Mouse (Mus musculus) limb, embryonic 15.5 days (tissue): ENCODE results near the gene Csf3. TPM values are rescaled to one million over a fixed set of nuclear protein-coding genes. Genes with fewer than 3 reads are reported as not detected.
"Not testable (repeated sequence)": the region's sequence is repeated elsewhere in the genome, so short reads cannot be mapped to it uniquely, and the experiment has no call there.

Source experiments
- ATAC-seq: fragments of 200-750 bp; cut with Nextera tagmentation; 2 replicates; pipeline ENCODE4 v1.8.0; 2017; ENCODE audit warnings: low read depth, moderate TSS enrichment; ENCODE audit not compliant: insufficient number of reproducible peaks, low FRiP score, low TSS enrichment
- H3K27ac ChIP-seq: fragments of 300-500 bp; sonication (generic); 2 replicates; pipeline ENCODE4 v1.5.1; 2015; ENCODE audit warnings: moderate library complexity, mild to moderate bottlenecking, inconsistent platforms
- H3K27me3 ChIP-seq: fragments of 300-500 bp; sonication (generic); 2 replicates; pipeline ENCODE4 v1.6.1; 2015; ENCODE audit warnings: inconsistent platforms
- H3K36me3 ChIP-seq: fragments of 300-500 bp; sonication (generic); 2 replicates; pipeline ENCODE4 v1.6.1; 2015; ENCODE audit warnings: inconsistent platforms
- H3K4me1 ChIP-seq: fragments of 300-500 bp; sonication (generic); 2 replicates; pipeline ENCODE4 v1.6.1; 2015; ENCODE audit warnings: inconsistent platforms
- H3K4me2 ChIP-seq: fragments of 300-500 bp; sonication (generic); 2 replicates; pipeline ENCODE4 v1.6.1; 2015; ENCODE audit warnings: mild to moderate bottlenecking, inconsistent platforms
- H3K4me3 ChIP-seq: fragments of 300-500 bp; sonication (generic); 2 replicates; pipeline ENCODE4 v1.5.1; 2015; ENCODE audit warnings: mild to moderate bottlenecking, inconsistent platforms
- H3K9ac ChIP-seq: fragments of 300-500 bp; sonication (generic); 2 replicates; pipeline ENCODE4 v1.6.1; 2015; ENCODE audit warnings: inconsistent platforms
- H3K9me3 ChIP-seq: fragments of 300-500 bp; sonication (generic); 2 replicates; pipeline ENCODE4 v1.6.1; 2016; ENCODE audit warnings: inconsistent platforms
- WGBS: fragments of 180-500 bp; shearing (Covaris S2); methylation state at CpG from one replicate; pipeline ENCODE4 v1.1.7; 2015; 5-methylcytosine and 5-hydroxymethylcytosine counted together
- polyA plus RNA-seq: library from polyadenylated mRNA; unstranded; fragments of >200 nt; fragmentation: Nextera tagmentation; extraction: Ambion mirVana; gene quantifications from 2 replicates; pipeline ENCODE4 v1.2.1, GENCODE M21; 2015

Csf3 gene
- polyA plus RNA-seq, 1 experiment from 2014 or later: 0.10 TPM

DNA sequence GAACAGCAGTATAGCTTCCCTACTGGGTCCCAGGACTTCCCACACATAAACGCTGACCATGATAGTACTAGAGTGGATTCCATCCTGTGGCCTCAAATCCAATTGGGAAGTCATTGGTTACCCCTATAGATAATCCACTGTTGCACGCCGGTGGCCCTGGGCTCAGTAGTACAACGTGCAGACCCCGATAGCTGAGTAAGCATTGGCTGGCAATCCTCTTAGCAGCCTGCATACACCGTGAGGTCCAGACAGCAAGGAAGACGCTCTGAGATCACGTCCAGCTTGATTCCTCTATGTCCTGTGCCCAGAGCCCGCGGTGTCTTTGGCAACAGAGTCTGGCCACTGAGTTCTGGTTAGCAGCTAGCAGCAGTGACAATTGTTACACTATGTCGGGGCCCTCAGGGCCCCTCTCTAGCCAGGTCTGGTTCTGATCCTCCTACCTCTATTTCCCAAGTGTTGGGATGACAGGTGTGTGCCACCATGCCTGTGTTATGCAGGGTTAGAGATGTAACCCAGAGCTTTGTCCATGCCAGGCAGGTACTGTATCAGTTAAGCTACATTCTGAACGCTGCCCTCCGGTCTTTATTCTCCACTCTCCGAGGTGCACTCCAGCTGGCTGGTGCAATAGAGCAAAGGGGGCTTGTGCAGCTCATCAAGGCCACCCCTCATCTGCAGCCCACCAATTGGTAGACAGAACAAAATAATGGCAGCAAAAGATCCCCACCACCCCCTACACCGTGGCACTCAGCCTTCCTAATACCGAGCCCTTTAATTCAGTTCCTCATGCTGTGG lies 2.0 kb upstream of the Csf3 start:
- no peak overlapping the region for H3K9ac ChIP-seq
- 0 out of 2 replicates have a peak, but pooled peaks cover 4% of the 10 kb centered on the region for H3K27me3 ChIP-seq
- H3K9me3 ChIP-seq: no peaks in the 10 kb centered on the region
- no peak overlapping the region for H3K4me3 ChIP-seq
- 86% methylated on average over 16 of the region's 16 CpGs for WGBS
- no peak overlapping the region for H3K4me2 ChIP-seq
- H3K4me1 ChIP-seq: peaks cover 29% of the 10 kb centered on the region
- no peak overlapping the region for H3K27ac ChIP-seq
- peaks cover 31% of the 10 kb centered on the region for H3K36me3 ChIP-seq
- no peak for ATAC-seq

DNA sequence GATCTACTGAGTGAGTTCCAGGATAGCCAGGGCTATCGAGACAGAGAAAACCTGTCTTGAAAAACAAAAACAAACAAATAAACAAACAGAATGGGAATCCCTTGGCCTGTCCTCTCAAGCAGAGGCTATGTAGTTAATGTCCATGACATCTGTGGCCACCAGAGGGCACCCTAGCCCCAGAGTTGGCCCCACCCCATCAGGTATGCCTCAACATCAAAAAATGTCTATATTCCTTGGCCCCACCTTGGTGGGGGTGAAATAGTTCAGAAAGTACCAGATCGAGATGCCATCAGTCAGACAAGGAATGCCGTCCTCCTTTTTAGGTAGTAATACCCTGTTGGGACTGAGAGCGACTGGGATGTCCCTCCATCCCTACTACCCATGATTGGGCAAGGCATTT lies 1.2 kb upstream of the Csf3 start:
- H3K4me3 ChIP-seq: no peak overlapping the region
- H3K9ac ChIP-seq: no peak overlapping the region
- H3K27me3 ChIP-seq: 0 out of 2 replicates have a peak, but pooled peaks cover 4% of the 10 kb centered on the region
- no peak overlapping the region for H3K27ac ChIP-seq
- H3K4me2 ChIP-seq: no peak overlapping the region
- no peaks in the 10 kb centered on the region for H3K9me3 ChIP-seq
- 32% methylated on average over 4 of the region's 4 CpGs for WGBS
- peaks cover 29% of the 10 kb centered on the region for H3K4me1 ChIP-seq
- peaks cover 31% of the 10 kb centered on the region for H3K36me3 ChIP-seq
- ATAC-seq: no peak

DNA sequence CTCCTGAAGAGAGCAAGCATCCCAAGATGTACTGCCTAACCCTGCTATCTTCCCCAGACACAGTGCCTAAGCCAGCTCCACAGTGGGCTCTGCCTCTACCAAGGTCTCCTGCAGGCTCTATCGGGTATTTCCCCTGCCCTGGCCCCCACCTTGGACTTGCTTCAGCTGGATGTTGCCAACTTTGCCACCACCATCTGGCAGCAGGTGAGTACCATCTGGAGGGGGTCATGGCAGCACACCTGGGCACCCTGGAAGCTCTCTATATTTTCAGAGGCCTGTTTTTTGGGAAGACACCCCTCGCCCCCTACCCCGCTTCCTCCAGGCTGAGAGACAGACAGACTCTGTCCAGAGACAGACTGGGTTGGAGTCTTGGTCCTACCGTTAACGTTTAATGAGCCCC lies 1.3 kb downstream of the Csf3 start:
- Histone ChIP-seq H3K27me3 (0 out of 2 replicates have a peak, but pooled peaks cover 4% of the 10 kb centered on the region), H3K9me3 (no peaks in the 10 kb centered on the region), H3K36me3 (peaks cover 32% of the 10 kb centered on the region), H3K9ac (no peak overlapping the region), H3K4me2 (no peak overlapping the region), H3K4me3 (no peak overlapping the region), H3K27ac (no peak overlapping the region), H3K4me1 (peaks cover 34% of the 10 kb centered on the region)
- 52% methylated on average over 5 of the region's 5 CpGs for WGBS
- no peak for ATAC-seq

DNA sequence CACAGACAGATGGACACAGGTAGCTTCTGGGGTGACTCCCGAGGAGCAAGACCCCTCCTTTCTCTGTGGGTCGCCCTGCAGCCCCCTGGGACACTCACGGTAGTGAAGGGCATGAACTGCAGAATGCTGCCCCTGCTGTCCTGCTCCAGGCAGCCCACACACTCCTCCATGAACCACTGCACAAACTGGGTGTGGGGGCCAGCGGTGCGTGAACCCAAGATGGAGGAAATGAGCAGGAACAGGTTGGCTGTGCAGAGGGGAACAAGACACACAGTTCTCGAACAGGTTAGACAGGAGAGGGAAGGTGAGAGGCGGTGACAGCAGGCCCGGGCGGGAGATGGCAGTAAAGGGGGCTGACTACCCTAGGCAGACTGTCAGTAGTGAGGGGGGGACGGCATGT lies 4.0 kb downstream of the Csf3 start:
- H3K4me3 ChIP-seq: no peak overlapping the region
- 0 out of 2 replicates have a peak, but pooled peaks cover 4% of the 10 kb centered on the region for H3K27me3 ChIP-seq
- H3K36me3 ChIP-seq: peaks cover 53% of the 10 kb centered on the region
- no peak overlapping the region for H3K9ac ChIP-seq
- 79% methylated on average over 10 of the region's 10 CpGs for WGBS
- no peaks in the 10 kb centered on the region for H3K9me3 ChIP-seq
- peaks cover 49% of the 10 kb centered on the region for H3K4me1 ChIP-seq
- H3K4me2 ChIP-seq: no peak overlapping the region
- H3K27ac ChIP-seq: no peak overlapping the region
- ATAC-seq: no peak

DNA sequence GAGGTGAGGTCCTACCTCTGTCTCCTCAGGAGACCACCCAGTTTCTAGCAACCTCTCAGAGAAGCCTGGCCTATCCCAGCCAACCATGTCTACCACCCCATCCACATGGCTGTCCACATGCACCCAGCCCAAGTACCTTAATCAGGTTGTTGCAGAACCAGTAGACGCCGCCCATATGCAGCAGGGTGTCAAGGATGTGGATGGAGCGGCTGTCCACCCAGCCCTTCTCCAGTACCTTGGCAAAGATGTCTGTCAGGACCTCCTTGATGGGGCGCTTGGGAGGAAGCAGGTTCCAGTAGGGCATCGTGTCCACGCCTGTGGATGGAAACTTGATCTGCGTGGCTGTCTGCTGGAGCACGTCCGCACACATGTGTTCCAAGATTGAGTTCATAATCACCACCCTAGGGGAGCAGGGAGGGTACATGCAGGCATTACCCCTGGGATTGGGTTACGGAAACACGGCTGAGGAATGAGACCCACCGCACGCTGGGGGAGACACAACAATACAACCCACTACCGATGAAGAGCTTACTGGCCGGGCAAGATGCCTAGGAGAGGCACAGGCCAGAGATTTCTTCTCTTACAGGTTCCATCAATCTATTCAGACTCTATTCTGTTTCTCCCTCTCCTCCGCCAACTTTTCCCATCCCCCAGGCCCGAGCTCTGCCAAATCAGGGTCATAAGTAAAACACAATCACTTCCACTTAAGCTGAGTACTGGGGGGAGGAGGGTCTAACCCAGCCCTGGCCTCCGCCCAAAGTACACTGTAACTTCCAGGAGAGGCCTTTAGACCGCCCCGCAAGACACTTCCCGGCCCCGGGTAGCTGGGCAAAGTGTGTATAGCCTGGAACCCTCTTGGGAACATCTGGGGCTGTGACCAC lies 6.6 kb downstream of the Csf3 start:
- no peak overlapping the region for H3K4me2 ChIP-seq
- no peak for ATAC-seq
- WGBS: 71% methylated on average over 22 of the region's 22 CpGs
- H3K27ac ChIP-seq: peak overlapping the region; percentile 66
- peaks cover 75% of the 10 kb centered on the region for H3K36me3 ChIP-seq
- H3K9me3 ChIP-seq: no peaks in the 10 kb centered on the region
- peaks cover 30% of the 10 kb centered on the region for H3K4me1 ChIP-seq
- no peak overlapping the region for H3K9ac ChIP-seq
- no peaks in the 10 kb centered on the region for H3K27me3 ChIP-seq
- H3K4me3 ChIP-seq: no peak overlapping the region

DNA sequence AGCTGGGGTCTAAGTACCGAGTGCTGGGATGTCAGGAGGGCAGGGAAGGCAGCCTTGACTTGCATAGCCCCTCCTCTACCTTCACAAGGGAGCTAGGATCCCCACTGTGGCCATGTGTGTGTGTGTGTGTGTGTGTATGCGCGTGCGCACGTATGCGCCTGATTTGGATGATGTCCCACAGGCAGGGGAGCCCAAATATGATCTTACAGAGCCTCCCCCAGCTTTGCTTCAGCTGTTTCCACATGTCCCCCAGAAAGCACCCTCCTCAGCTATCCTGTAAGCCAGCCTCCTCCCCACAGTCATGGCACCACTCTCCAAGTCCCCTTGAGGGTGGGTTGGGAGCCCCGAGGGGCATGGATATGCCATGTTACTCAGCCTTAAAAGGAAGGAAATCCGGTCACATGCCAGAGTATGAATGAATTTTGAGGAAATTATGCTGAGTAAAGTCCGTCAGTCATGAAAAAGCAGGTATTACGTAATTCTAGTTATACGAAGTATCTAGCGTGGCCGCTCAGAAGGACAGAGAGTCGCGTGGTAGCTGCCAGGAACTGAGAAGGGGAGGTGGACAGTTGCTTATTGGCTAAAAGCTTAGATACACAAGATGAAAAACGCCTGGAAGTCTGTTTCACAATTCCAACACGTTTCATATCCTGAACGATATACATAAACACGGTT lies 7.4 kb downstream of the Csf3 start:
- no peak overlapping the region for H3K4me2 ChIP-seq
- H3K4me3 ChIP-seq: no peak overlapping the region
- peaks cover 83% of the 10 kb centered on the region for H3K36me3 ChIP-seq
- no peak overlapping the region for H3K9ac ChIP-seq
- peaks cover 26% of the 10 kb centered on the region for H3K4me1 ChIP-seq
- no peaks in the 10 kb centered on the region for H3K27me3 ChIP-seq
- H3K9me3 ChIP-seq: no peaks in the 10 kb centered on the region
- ATAC-seq: no peak
- WGBS: 79% methylated on average over 19 of the region's 19 CpGs
- H3K27ac ChIP-seq: peak overlapping the region; percentile 66

DNA sequence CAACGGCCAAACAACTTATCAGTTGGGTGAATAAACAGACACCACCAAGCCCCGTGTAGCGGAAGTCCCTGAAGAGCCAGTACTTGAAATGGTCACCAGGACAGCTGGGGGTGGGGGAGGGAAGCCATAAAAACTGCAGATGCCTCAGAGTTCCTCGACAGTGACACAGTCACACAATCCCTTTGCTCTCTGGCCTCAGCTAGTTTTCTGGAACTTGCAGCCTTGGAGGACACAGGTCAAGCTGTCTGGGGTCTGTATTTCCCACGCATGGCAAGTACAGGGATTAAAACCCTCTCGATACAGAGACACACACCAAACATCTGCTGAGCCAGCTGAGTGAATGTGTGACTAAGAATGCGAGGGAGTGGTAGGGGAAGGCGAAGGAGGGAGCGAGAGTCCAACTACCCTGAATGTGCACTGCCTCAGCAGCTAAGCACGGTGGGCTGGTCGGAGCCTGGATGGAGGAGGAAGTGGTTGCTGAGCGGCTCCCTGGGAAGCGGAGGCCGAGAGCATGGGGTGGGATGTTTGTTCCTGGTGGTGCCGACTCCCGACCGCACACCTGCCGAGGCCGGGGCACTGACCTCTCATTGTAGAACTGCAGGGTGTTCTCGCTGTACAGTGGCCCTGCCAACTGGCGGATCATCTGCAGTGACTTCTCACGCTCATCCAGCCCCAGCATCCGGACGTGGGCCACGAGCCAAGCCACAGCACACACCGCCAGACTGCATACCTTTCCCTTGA lies 8.1 kb downstream of the Csf3 start:
- H3K27ac ChIP-seq: peak overlapping the region; percentile 0; the same call in 1 of the 2 replicates
- peaks cover 26% of the 10 kb centered on the region for H3K4me1 ChIP-seq
- no peak overlapping the region for H3K4me3 ChIP-seq
- WGBS: 74% methylated on average over 26 of the region's 26 CpGs
- no peak for ATAC-seq
- H3K9ac ChIP-seq: no peak overlapping the region
- H3K36me3 ChIP-seq: peaks cover 89% of the 10 kb centered on the region
- no peaks in the 10 kb centered on the region for H3K27me3 ChIP-seq
- H3K9me3 ChIP-seq: no peaks in the 10 kb centered on the region
- H3K4me2 ChIP-seq: no peak overlapping the region

DNA sequence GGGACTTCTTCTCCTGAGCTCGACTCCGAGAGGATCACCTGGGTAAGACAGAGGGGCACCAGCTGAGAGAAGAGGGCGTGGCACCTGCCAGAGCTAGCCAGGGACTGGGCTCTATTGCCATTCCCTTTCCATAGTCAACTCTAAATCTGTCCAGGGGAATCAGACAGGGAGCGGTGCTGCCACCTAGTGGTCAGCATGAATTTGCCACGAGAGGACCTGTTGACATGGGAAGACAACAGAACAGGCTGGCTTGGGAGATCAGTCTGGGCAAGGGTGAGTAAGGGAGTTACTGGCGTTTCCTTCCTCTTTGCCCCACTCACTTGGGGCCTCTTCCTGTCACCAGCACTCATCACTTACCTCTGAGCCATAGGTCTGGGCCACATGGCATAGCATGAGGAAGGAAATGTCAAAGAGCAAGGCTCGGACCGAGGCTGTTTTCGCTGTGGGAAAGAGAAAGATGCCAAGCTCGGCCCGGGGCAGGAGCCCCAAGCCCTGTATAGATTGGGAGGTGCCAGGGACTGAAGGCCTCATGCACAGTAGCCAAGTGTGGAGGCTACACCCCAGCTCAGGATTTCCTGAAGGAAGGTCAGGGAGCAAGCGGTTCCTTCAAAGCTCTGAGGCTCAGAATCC lies 9.5 kb downstream of the Csf3 start:
- peaks cover 89% of the 10 kb centered on the region for H3K36me3 ChIP-seq
- peaks cover 26% of the 10 kb centered on the region for H3K4me1 ChIP-seq
- no peak overlapping the region for H3K4me3 ChIP-seq
- H3K9ac ChIP-seq: no peak overlapping the region
- ATAC-seq: no peak
- H3K27me3 ChIP-seq: no peaks in the 10 kb centered on the region
- no peaks in the 10 kb centered on the region for H3K9me3 ChIP-seq
- H3K27ac ChIP-seq: peak overlapping the region; percentile 47; the same call in 1 of the 2 replicates
- no peak overlapping the region for H3K4me2 ChIP-seq
- WGBS: 53% methylated on average over 12 of the region's 12 CpGs

DNA sequence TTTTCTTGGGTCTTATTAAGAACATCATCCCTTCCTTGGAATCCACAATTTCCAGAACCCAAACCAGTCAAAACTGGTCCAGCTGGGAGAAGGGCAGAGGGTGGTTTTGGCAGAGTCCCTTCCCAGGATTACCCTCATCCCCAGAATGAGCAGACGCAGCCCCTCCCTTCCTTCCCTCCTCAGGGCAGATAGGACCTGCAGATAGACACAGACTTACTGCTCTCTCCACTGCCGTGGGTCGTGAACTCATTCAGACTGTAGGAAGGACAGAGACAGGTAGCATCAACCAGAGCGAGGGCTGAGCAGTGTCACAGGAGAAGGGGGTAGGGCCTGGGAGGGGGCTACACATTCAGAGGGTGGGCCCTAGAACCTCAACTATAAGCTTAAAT lies 10.0 kb downstream of the Csf3 start:
- H3K4me2 ChIP-seq: no peak overlapping the region
- peaks cover 89% of the 10 kb centered on the region for H3K36me3 ChIP-seq
- ATAC-seq: no peak
- H3K4me1 ChIP-seq: peaks cover 26% of the 10 kb centered on the region
- no peak overlapping the region for H3K9ac ChIP-seq
- H3K9me3 ChIP-seq: no peaks in the 10 kb centered on the region
- no peaks in the 10 kb centered on the region for H3K27me3 ChIP-seq
- 64% methylated on average over 4 of the region's 4 CpGs for WGBS
- no peak overlapping the region for H3K4me3 ChIP-seq
- 0 out of 2 replicates have a peak overlapping the region, but pooled peaks have one; percentile 47 for H3K27ac ChIP-seq

DNA sequence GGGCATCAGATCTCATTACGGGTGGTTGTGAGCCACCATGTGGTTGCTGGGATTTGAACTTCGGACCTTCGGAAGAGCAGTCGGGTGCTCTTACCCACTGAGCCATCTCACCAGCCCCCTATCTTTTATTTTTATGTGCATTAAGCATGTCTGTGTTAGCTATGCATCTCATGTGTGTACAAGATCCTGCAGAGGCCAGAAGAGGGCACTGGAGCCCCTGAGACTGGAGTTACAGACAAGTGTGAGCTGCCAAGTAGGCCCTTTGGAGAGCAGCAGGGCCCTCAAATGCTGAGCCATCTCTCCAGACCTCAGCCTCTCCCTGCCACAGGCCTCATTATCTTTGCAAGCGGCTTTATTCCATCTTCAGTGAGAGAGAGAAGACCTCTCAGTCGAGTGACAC lies 10.9 kb downstream of the Csf3 start:
- not testable (repeated sequence) for H3K9me3 ChIP-seq, H3K27me3 ChIP-seq, H3K4me3 ChIP-seq, H3K4me2 ChIP-seq, ATAC-seq, H3K27ac ChIP-seq, H3K9ac ChIP-seq
- Histone ChIP-seq H3K36me3 (peaks cover 89% of the 10 kb centered on the region), H3K4me1 (peaks cover 24% of the 10 kb centered on the region)
- 82% methylated on average over 6 of the region's 6 CpGs for WGBS

DNA sequence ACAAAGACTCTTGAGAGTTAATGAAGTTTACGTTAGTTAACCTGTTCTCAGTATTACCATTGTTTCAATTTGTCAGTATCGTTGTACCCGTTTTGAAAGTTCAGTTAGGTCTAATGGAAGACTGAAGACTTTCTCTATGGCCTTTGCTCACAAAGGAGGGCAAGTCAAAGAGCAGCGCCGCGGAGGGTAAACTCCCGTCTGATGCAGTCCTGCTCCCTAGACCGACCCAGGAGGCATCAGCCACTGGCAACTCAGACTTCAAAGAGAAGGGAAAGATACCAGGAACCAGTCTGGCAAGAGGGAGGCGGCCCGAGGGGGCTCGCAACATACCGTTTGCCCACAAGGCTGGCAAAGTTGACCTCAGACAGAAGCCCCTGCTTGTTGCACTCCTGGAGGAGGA lies 12.6 kb downstream of the Csf3 start:
- ATAC-seq: no peak
- peaks cover 19% of the 10 kb centered on the region for H3K4me1 ChIP-seq
- no peak overlapping the region for H3K4me2 ChIP-seq
- H3K27ac ChIP-seq: no peak overlapping the region
- no peak overlapping the region for H3K4me3 ChIP-seq
- peaks cover 83% of the 10 kb centered on the region for H3K36me3 ChIP-seq
- H3K27me3 ChIP-seq: no peaks in the 10 kb centered on the region
- no peak overlapping the region for H3K9ac ChIP-seq
- no peaks in the 10 kb centered on the region for H3K9me3 ChIP-seq
- 88% methylated on average over 12 of the region's 12 CpGs for WGBS
